Mouse (Mus musculus) cortical plate, adult 2 months (tissue): ENCODE measurements at regions not wholly inside any gene's neighbourhood (a gene's known extent, or its start where the extent isn't known, plus 50 kb on each side); places are given as distances from the start of the nearest gene placed in this dataset.

ENCODE experiments used
- H3K27ac ChIP-seq: fragments of 200-500 bp; 2 replicates; pipeline ENCODE4 v1.5.1; 2012; ENCODE audit warnings: low read length, control low read depth, inconsistent platforms; ENCODE audit not compliant: insufficient read depth
- H3K4me1 ChIP-seq: fragments of 200-500 bp; 2 replicates; pipeline ENCODE4 v1.6.1; 2011; ENCODE audit warnings: low read length; ENCODE audit not compliant: control insufficient read depth, insufficient read depth
- H3K4me3 ChIP-seq: fragments of 200-500 bp; 2 replicates; pipeline ENCODE4 v1.5.1; 2011; ENCODE audit warnings: mild to moderate bottlenecking, low read length, control low read depth; ENCODE audit not compliant: insufficient read depth
- CTCF ChIP-seq: fragments of 200-500 bp; IDR thresholded peaks from 2 replicates; pipeline ENCODE4 v1.5.1; 2011; ENCODE audit warnings: mild to moderate bottlenecking, control low read depth, low read length; ENCODE audit not compliant: insufficient read depth; ENCODE audit errors: extremely low read depth
- POLR2A ChIP-seq: fragments of 200-500 bp; IDR thresholded peaks from 2 replicates; pipeline ENCODE4 v1.6.1; 2011; ENCODE audit warnings: mild to moderate bottlenecking, low read length, control low read depth; ENCODE audit not compliant: insufficient read depth; ENCODE audit errors: extremely low read depth

DNA sequence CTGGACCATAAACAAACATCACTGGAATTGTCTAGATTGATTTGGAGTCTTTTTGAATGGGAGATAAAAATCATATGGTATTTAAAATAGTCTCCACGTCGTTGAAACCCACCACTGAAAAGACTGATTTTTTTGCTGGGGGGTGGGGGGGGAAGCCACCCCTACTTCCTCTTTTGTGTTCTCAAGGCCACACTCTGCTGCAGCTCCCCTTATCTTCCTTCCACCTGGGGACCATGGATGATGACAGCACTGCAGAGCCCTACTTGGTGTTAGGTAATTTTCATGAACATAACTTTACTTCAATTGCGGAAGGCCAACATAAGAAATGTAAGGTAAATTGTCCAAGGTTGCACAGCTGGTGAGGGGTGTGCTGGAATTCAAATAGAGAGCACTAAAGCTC, 232.4 kb upstream of the Vrk2 start:
- TF ChIP-seq POLR2A (no peak), CTCF (no peak)
- Histone ChIP-seq H3K27ac (no peak overlapping the region), H3K4me1 (no peaks in the 10 kb centered on the region), H3K4me3 (no peak overlapping the region)

- Histone ChIP-seq H3K27ac (no peak overlapping the region), H3K4me3 (no peak overlapping the region), H3K4me1 (no peaks in the 10 kb centered on the region)
- TF ChIP-seq CTCF (no peak), POLR2A (no peak)
Observed at GRCm38 (mm10) chr11:26824080-26824727, 230.4 kb upstream of the Vrk2 start.

DNA sequence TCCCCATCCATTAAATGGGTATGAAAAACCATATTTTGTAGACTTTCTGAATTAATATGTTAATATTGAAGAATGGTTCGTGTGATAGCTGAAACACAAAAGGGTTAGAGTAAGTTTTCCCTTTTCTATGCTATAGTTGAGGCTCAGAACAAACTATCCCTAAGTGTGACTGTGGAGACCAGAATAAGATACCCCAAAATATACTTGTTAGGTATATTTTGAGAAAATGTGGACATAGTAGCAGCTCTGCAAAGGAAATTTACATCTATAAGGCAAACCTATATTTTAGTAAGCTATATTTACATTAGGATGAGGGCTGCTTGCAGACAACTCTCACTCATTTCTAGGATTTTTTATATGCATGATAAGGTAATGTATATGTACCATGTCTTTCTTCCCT, 227.3 kb upstream of the Vrk2 start:
- TF ChIP-seq CTCF (no peak), POLR2A (no peak)
- Histone ChIP-seq H3K4me3 (no peak overlapping the region), H3K27ac (no peak overlapping the region), H3K4me1 (no peaks in the 10 kb centered on the region)

DNA sequence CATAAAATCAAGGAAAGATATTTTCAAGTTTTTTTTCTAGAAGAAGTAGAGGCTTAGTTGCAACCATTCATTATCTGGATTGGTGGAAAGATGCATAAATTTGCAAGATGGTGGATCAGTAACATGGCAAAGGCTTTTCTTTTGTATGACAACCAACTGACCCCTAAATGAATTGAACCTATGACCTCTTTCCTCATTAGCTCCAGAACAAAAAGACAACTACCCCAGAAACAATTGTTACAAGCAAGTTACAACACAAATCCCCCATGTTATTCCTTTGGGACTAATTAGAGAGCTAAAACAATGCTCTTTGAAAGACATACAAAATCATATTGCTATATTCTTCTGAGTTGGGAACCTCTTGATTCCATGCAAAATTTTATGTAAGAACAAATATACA, 223.5 kb upstream of the Vrk2 start:
- no peak overlapping the region for H3K27ac ChIP-seq
- no peaks in the 10 kb centered on the region for H3K4me1 ChIP-seq
- TF ChIP-seq POLR2A, result no peak
- no peak for TF ChIP-seq CTCF
- H3K4me3 ChIP-seq, result no peak overlapping the region

- Histone ChIP-seq H3K4me3 (no peak overlapping the region; the same call in 1 of the 2 replicates), H3K27ac (no peak overlapping the region), H3K4me1 (no peaks in the 10 kb centered on the region)
- TF ChIP-seq CTCF, result no peak
- TF ChIP-seq POLR2A, result no peak
Observed at GRCm38 (mm10) chr11:26815104-26815503, 221.3 kb upstream of the Vrk2 start.

- no peak overlapping the region for H3K4me3 ChIP-seq
Observed at GRCm38 (mm10) chr11:26814601-26815000, 220.8 kb upstream of the Vrk2 start.

GRCm38 (mm10) chr11:26802249-26802941, 208.6 kb upstream of the Vrk2 start:
- Histone ChIP-seq H3K4me1 (peaks cover 5% of the 10 kb centered on the region), H3K27ac (no peak overlapping the region), H3K4me3 (no peak overlapping the region)
- TF ChIP-seq CTCF (no peak), POLR2A (no peak)

More at GRCm38 (mm10) chr11:26814601-26815000, 220.8 kb upstream of the Vrk2 start:
- Histone ChIP-seq H3K27ac (no peak overlapping the region), H3K4me1 (no peaks in the 10 kb centered on the region)
- TF ChIP-seq CTCF (no peak), POLR2A (no peak)

DNA sequence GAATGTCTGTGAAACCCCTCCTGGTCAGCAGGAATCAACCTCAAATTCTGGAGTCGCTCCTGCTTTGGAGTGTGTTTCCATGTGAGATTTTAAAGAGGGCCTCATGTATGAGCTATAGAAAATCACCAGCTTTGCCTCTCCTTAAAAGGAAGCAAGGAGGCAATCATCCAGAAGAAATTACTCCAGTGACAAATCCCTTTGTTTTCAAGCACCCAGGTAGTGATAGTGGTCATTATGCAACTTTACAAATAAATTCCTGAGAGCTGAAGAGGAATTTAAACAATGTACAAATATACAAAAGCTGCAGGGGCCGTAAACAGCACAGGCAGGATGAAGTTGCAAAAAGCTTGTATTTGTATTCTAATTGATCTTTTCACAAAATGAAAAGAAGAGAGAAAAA, 206.5 kb upstream of the Vrk2 start:
- Histone ChIP-seq H3K4me3 (no peak overlapping the region), H3K4me1 (no peaks in the 10 kb centered on the region; the same call in 1 of the 2 replicates), H3K27ac (no peak overlapping the region)
- TF ChIP-seq POLR2A, result no peak
- TF ChIP-seq CTCF, result no peak

DNA sequence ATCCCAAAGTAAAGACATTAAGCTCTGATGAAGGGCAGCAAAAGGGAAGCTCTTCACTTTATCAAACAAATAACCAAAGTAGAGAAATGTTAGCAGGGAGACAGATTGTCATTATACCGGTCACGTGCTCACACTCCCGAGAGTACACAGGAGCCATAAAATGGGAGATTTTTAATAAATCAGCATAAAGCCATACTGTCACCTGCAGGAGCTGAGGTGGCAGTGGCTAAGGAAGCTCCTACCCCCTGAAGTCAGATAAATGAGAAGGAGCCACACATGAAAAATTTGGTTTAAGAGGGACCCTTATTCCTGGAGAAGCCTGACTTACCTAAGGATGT, 200.8 kb upstream of the Vrk2 start:
- TF ChIP-seq POLR2A (no peak), CTCF (no peak)
- no peak overlapping the region for H3K4me3 ChIP-seq

More for the DNA sequence above, 200.8 kb upstream of the Vrk2 start:
- Histone ChIP-seq H3K4me1 (no peaks in the 10 kb centered on the region), H3K27ac (no peak overlapping the region)
